Mouse (Mus musculus) cerebellum, adult 8-10 months (tissue): ENCODE results near the gene Eef2.
A peak's percentile ranks its signal among the peaks of the same experiment; 100 is the strongest.
"Not testable (repeated sequence)": the region's sequence is repeated elsewhere in the genome, so short reads cannot be mapped to it uniquely, and the experiment has no call there.

ENCODE experiments used
- DNase-seq: peaks from one replicate; pipeline ENCODE4 v3.0.0; 2022

The Eef2 gene

GRCm38 (mm10) chr10:81146296-81146695, 30.1 kb upstream of the Eef2 start:
- no peak for DNase-seq

- DNase-seq: no peak
Measured at GRCm38 (mm10) chr10:81151261-81151660, 25.2 kb upstream of the Eef2 start.

- DNase-seq: no peak
Measured at GRCm38 (mm10) chr10:81152609-81153008, 23.8 kb upstream of the Eef2 start.

- DNase-seq: no peak
Measured at GRCm38 (mm10) chr10:81154313-81154712, 22.1 kb upstream of the Eef2 start.

- DNase-seq: no peak
Measured at GRCm38 (mm10) chr10:81154736-81155135, 21.7 kb upstream of the Eef2 start.

- no peak for DNase-seq
Measured at GRCm38 (mm10) chr10:81161602-81162317, 14.7 kb upstream of the Eef2 start.

- DNase-seq: no peak
Measured at GRCm38 (mm10) chr10:81162318-81162652, 14.1 kb upstream of the Eef2 start.

- DNase-seq: peak; percentile 68
Measured at GRCm38 (mm10) chr10:81165118-81165517, 11.3 kb upstream of the Eef2 start.

- peak; percentile 100 for DNase-seq
Measured at GRCm38 (mm10) chr10:81167200-81168086, 9.0 kb upstream of the Eef2 start, which contains the start of gene Pias4. TSS of gene Pias4 (minus strand) at chr10:81167923.

- peak; percentile 60 for DNase-seq
Measured at GRCm38 (mm10) chr10:81168087-81168431, 8.4 kb upstream of the Eef2 start.

GRCm38 (mm10) chr10:81168521-81169244, 7.7 kb upstream of the Eef2 start:
- peak; percentile 77 for DNase-seq

GRCm38 (mm10) chr10:81169411-81169900, 7.0 kb upstream of the Eef2 start:
- not testable (repeated sequence) for DNase-seq

GRCm38 (mm10) chr10:81173132-81173531, 3.3 kb upstream of the Eef2 start:
- DNase-seq: peak; percentile 85

GRCm38 (mm10) chr10:81174617-81175344, 1.6 kb upstream of the Eef2 start:
- DNase-seq: peak; percentile 92

- DNase-seq: not testable (repeated sequence)
Measured at GRCm38 (mm10) chr10:81175345-81175701, 1.1 kb upstream of the Eef2 start.

GRCm38 (mm10) chr10:81175936-81176465, 430 bp upstream of the Eef2 start:
- DNase-seq: no peak

- peak; percentile 61 for DNase-seq
Measured at GRCm38 (mm10) chr10:81177491-81177925, 1.1 kb downstream of the Eef2 start.

GRCm38 (mm10) chr10:81177958-81178712, 1.7 kb downstream of the Eef2 start:
- DNase-seq: no peak

- no peak for DNase-seq
Measured at GRCm38 (mm10) chr10:81178927-81179326, 2.5 kb downstream of the Eef2 start.

- DNase-seq: no peak
Measured at GRCm38 (mm10) chr10:81179451-81180342, 3.3 kb downstream of the Eef2 start.
